Mouse (Mus musculus) liver, postnatal 0 days (tissue): Measurements from ENCODE around the gene Madcam1. TPM values are rescaled to one million over a fixed set of nuclear protein-coding genes. Genes with fewer than 3 reads are reported as not detected.

ENCODE experiments used
- ATAC-seq: fragments of 200-750 bp; cut with Nextera tagmentation; 2 replicates; pipeline ENCODE4 v1.8.0; 2017; ENCODE audit warnings: mild to moderate bottlenecking, moderate library complexity
- DNase-seq: peaks from one replicate; pipeline ENCODE4 v3.0.0-alpha.2; 2016
- H3K27ac ChIP-seq: fragments of 300-500 bp; sonication (generic); 2 replicates; pipeline ENCODE4 v1.5.1; 2014; ENCODE audit warnings: antibody characterized with exemption, moderate library complexity, mild to moderate bottlenecking, low read depth
- H3K27me3 ChIP-seq: fragments of 300-500 bp; sonication (generic); 2 replicates; pipeline ENCODE4 v1.6.1; 2014; ENCODE audit warnings: low read length, control low read depth, mixed read lengths; ENCODE audit not compliant: insufficient read depth
- H3K36me3 ChIP-seq: fragments of 300-500 bp; sonication (generic); replicated peaks from 2 replicates; pipeline ENCODE4 v1.6.1; 2014; ENCODE audit warnings: mild to moderate bottlenecking, control low read depth, low read length, moderate library complexity, mixed read lengths; ENCODE audit not compliant: insufficient read depth
- H3K4me1 ChIP-seq: fragments of 300-500 bp; sonication (generic); 2 replicates; pipeline ENCODE4 v1.6.1; 2014; ENCODE audit warnings: antibody characterized with exemption, mild to moderate bottlenecking, control low read depth; ENCODE audit not compliant: insufficient read depth
- H3K4me2 ChIP-seq: fragments of 300-500 bp; sonication (generic); 2 replicates; pipeline ENCODE4 v1.6.1; 2014; ENCODE audit warnings: low read depth, mild to moderate bottlenecking, low read length, moderate library complexity, mixed read lengths
- H3K4me3 ChIP-seq: fragments of 300-500 bp; sonication (generic); 2 replicates; pipeline ENCODE4 v1.5.1; 2014; ENCODE audit warnings: low read depth, low read length
- H3K9ac ChIP-seq: fragments of 300-500 bp; sonication (generic); replicated peaks from 2 replicates; pipeline ENCODE4 v1.6.1; 2014; ENCODE audit warnings: mild to moderate bottlenecking, moderate library complexity
- H3K9me3 ChIP-seq: fragments of 300-500 bp; sonication (generic); 2 replicates; pipeline ENCODE4 v1.6.1; 2016; ENCODE audit warnings: mild to moderate bottlenecking, control low read depth, low read length, mixed read lengths
- CTCF ChIP-seq: sonication (generic); IDR thresholded peaks from 2 replicates; pipeline ENCODE4 v1.5.1; 2016; ENCODE audit warnings: antibody characterized with exemption, low read depth
- WGBS: fragments of 180-500 bp; shearing (Covaris S2); extraction: QIAGEN DNeasy Blood & Tissue Kit; methylation state at CpG from one replicate; pipeline ENCODE4 v1.1.7; 2014; ENCODE audit not compliant: insufficient replicate concordance; 5-methylcytosine and 5-hydroxymethylcytosine counted together
- polyA plus RNA-seq: library from polyadenylated mRNA; unstranded; fragments of >200 nt; fragmentation: Nextera tagmentation; extraction: Ambion mirVana; gene quantifications from 2 replicates; pipeline ENCODE4 v1.2.1, GENCODE M21; 2015

Gene Madcam1
- polyA plus RNA-seq, 1 experiment from 2014 or later = 0.19 TPM

GRCm38 (mm10) chr10:79717640-79718357 lies 53.4 kb downstream of the Madcam1 start:
- ATAC-seq (no peak), DNase-seq (peak; percentile 83)
- Histone ChIP-seq H3K27ac (no peak overlapping the region), H3K9ac (no peak overlapping the region), H3K9me3 (no peaks in the 10 kb centered on the region), H3K36me3 (no peaks in the 10 kb centered on the region), H3K4me1 (peaks cover 19% of the 10 kb centered on the region), H3K4me3 (peak overlapping the region; percentile 58; the same call in 1 of the 2 replicates), H3K27me3 (peaks cover 48% of the 10 kb centered on the region), H3K4me2 (peak overlapping the region; percentile 88; the same call in 1 of the 2 replicates)
- 7% methylated on average over 43 of the region's 43 CpGs for WGBS
- no peak for TF ChIP-seq CTCF

Other genes with a start within 250 kb of the Madcam1 start
- gene Vmn2r83, start 195.8 kb upstream of the Madcam1 start, polyA plus RNA-seq = not detected in 2 replicates
- 32.7 and 38.8 TPM in 2 replicates for gene Plpp2, start 130.8 kb upstream of the Madcam1 start, polyA plus RNA-seq
- 8.6 and 9.0 TPM in 2 replicates for gene Mier2, start 109.4 kb upstream of the Madcam1 start, polyA plus RNA-seq
- gene Theg, start 77.2 kb upstream of the Madcam1 start, polyA plus RNA-seq = not detected in 2 replicates
- gene C2cd4c, start 50.5 kb upstream of the Madcam1 start, polyA plus RNA-seq = not detected in 2 replicates
- 0.05 and 0.07 TPM in 2 replicates for gene Shc2, start 26.6 kb upstream of the Madcam1 start, polyA plus RNA-seq
- not detected in 2 replicates for gene Odf3l2, start 18.8 kb upstream of the Madcam1 start, polyA plus RNA-seq
- gene Tpgs1, start 4.8 kb downstream of the Madcam1 start, polyA plus RNA-seq = 24.9 and 25.8 TPM in 2 replicates
- 77.6 and 80.1 TPM in 2 replicates for gene Cdc34, start 17.6 kb downstream of the Madcam1 start, polyA plus RNA-seq
- gene Gzmm, start 24.5 kb downstream of the Madcam1 start, polyA plus RNA-seq = 0.09 and 0.13 TPM in 2 replicates
- gene Bsg, start 39.9 kb downstream of the Madcam1 start, polyA plus RNA-seq = 979 and 1,075 TPM in 2 replicates
- gene Hcn2, start 52.1 kb downstream of the Madcam1 start, polyA plus RNA-seq = 0.04 and 0.06 TPM in 2 replicates
- gene Polrmt, start 82.0 kb downstream of the Madcam1 start, polyA plus RNA-seq = 9.9 and 12.6 TPM in 2 replicates
- not detected in 2 replicates for gene Fgf22, start 90.5 kb downstream of the Madcam1 start, polyA plus RNA-seq
- 28.2 and 34.1 TPM in 2 replicates for gene Rnf126, start 102.4 kb downstream of the Madcam1 start, polyA plus RNA-seq
- gene Fstl3, start 112.7 kb downstream of the Madcam1 start, polyA plus RNA-seq = 0.36 and 0.63 TPM in 2 replicates
- gene Prss57, start 126.4 kb downstream of the Madcam1 start, polyA plus RNA-seq = 5.0 and 7.2 TPM in 2 replicates
- 7.9 and 9.2 TPM in 2 replicates for gene Palm, start 129.0 kb downstream of the Madcam1 start, polyA plus RNA-seq
- gene Misp, start 156.4 kb downstream of the Madcam1 start, polyA plus RNA-seq = 1.00 and 1.3 TPM in 2 replicates
- gene Ptbp1, start 189.9 kb downstream of the Madcam1 start, polyA plus RNA-seq = 55.4 and 59.1 TPM in 2 replicates
- gene Prtn3, start 209.9 kb downstream of the Madcam1 start, polyA plus RNA-seq = 123 and 127 TPM in 2 replicates
- 2.9 and 4.9 TPM in 2 replicates for gene Plppr3, start 210.1 kb downstream of the Madcam1 start, polyA plus RNA-seq
- gene Elane, start 221.7 kb downstream of the Madcam1 start, polyA plus RNA-seq = 180 and 207 TPM in 2 replicates
- gene Cfd, start 226.3 kb downstream of the Madcam1 start, polyA plus RNA-seq = not detected in 2 replicates
- 13.5 and 14.3 TPM in 2 replicates for gene Med16, start 244.4 kb downstream of the Madcam1 start, polyA plus RNA-seq
- 4.6 TPM in 1 of 2 replicates, not detected in the other for gene Gm26602, start 246.3 kb downstream of the Madcam1 start, polyA plus RNA-seq